Mouse (Mus musculus): ENCODE data around the gene Igsf6.

GRCm38 (mm10) chr7:121074801-121075400 is 529 bp upstream of the Igsf6 start:
- TF ChIP-seq CTCF (IDR thresholded peaks at IDR 0.05; ENCODE audit: extremely low read depth, insufficient read length, insufficient replicate concordance, low read depth, low read length): no peak
- TF ChIP-seq POLR2A (IDR thresholded peaks at IDR 0.05; ENCODE audit: low read depth, low read length): no peak
